Mouse (Mus musculus) left cerebral cortex, adult 2 months (tissue): Measurements from ENCODE around the gene Ezr. TPM values are rescaled to one million over a fixed set of nuclear protein-coding genes. Genes with fewer than 3 reads are reported as not detected.
"Not testable (repeated sequence)": the region's sequence is repeated elsewhere in the genome, so short reads cannot be mapped to it uniquely, and the experiment has no call there.

Source experiments
- DNase-seq, 2 experiments: peaks; one replicate each; pipeline ENCODE4 v3.0.0; 2021 to 2022; ENCODE audit warnings: low spot score in 2 of 2, mixed read lengths in 1 of 2; ENCODE audit errors: extremely low spot score in 1 of 2
- H3K27ac ChIP-seq: fragments of 200-600 bp; 2 replicates; pipeline ENCODE4 v1.8.1; 2022
- H3K4me3 ChIP-seq: fragments of 200-600 bp; 2 replicates; pipeline ENCODE4 v1.8.1; 2022
- CTCF ChIP-seq: fragments of 200-600 bp; IDR thresholded peaks from 2 replicates; pipeline ENCODE4 v1.8.1; 2022; ENCODE audit warnings: antibody characterized with exemption, mild to moderate bottlenecking, moderate library complexity
- intact Hi-C: fragments of 180-260 bp; cut with DNase I; formaldehyde crosslinking; loops from one replicate; pipeline ENCODE4 v1.15.1; 2025
- total RNA-seq, 2 experiments: library from RNA; stranded (reverse); gene quantifications; 2 replicates each; pipeline ENCODE4 v1.2.3; 2021

Ezr gene
- total RNA-seq, 2 experiments from 2014 or later = 50.3 to 51.5 TPM

- not testable (repeated sequence) for DNase-seq, H3K27ac ChIP-seq
These were observed 79.0 kb downstream of the Ezr start for GRCm38 (mm10) chr17:6703381-6704270.

DNA sequence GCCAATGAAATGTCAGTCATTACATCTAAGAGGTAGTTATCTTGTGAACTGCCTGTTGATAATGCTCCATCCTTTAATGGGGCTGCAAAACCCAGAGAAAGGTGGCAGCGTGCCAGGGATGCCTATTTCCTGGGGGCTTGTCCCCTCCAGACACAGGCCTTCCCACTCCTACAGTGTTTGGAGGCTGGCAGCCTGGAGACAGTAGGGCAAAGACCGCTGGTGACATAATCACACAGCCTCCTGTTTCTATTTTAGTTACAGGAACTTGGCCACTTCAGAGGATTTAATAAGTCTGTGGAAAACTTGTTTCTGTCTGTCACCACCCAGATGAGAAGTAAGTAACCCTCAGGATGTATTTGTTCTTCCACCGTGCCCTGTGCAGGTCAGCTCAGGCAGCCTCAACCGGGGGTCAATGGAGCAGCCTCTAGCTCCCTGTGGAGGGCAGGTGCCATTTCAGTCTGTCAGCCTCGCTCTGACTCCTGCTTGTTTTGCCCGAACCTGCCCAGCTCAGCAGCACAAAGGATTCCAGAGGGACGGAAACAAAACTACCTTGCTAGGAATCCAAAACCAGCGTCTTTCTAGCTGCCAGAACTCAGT is 79.9 kb downstream of the Ezr start:
- intact Hi-C loops, H3K4me3 ChIP-seq: not testable (repeated sequence)

More at GRCm38 (mm10) chr17:6703381-6704270, 79.0 kb downstream of the Ezr start:
- H3K4me3 ChIP-seq, intact Hi-C loops: not testable (repeated sequence)

DNA sequence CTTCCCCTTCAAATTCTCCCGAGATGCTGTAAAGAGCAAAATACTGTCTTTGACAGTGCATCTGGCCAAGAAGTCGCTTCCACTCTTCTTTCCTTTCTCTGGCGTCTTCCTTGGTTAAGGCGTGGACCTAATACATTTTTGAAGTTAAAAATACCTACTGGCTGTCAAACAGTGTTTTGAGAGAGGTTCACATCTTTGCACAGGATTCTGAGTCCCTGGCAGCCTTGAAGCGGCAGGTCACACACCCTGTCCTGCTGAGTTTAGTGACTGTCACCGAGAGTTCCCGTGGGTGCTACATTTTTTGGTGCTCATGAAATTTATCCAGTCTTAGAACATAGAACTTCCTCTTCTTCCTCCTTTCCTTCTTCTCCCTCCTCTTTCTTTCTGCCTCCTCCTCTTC is 82.5 kb downstream of the Ezr start:
- H3K27ac ChIP-seq, intact Hi-C loops, DNase-seq, H3K4me3 ChIP-seq: not testable (repeated sequence)

More for the DNA sequence above, 79.9 kb downstream of the Ezr start:
- not testable (repeated sequence) for H3K27ac ChIP-seq, DNase-seq

- H3K4me3 ChIP-seq, DNase-seq, intact Hi-C loops, H3K27ac ChIP-seq: not testable (repeated sequence)
These were observed 83.1 kb downstream of the Ezr start for GRCm38 (mm10) chr17:6699502-6699901.

GRCm38 (mm10) chr17:6697224-6697775 is 85.3 kb downstream of the Ezr start:
- peak; percentile 54 to 58 for DNase-seq
- TF ChIP-seq CTCF = peak; percentile 58
- H3K4me3 ChIP-seq, H3K27ac ChIP-seq, intact Hi-C loops: not testable (repeated sequence)

GRCm38 (mm10) chr17:6696521-6696920 is 86.1 kb downstream of the Ezr start:
- H3K27ac ChIP-seq, H3K4me3 ChIP-seq, DNase-seq, intact Hi-C loops: not testable (repeated sequence)

DNA sequence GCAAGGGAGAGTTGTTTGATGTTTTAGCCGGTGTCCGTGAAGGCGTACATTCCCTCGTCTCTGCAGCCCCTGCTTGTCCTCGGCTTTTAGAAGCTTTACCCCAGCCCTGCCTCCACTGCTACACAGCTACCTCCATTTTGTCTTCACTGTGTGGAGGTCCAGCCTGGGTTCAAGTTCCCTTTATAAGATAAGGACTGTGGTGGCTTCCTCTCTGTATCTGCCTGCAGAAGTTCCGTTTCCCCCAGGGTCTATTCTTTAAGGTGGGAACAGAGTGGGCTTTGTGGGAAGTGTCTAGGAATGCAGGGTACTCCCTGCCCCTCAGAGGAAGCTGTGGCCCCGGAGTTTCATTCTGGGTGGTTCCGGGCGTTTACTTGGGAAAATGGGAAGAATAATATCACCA is 86.9 kb downstream of the Ezr start:
- H3K27ac ChIP-seq, H3K4me3 ChIP-seq, DNase-seq, intact Hi-C loops: not testable (repeated sequence)

DNA sequence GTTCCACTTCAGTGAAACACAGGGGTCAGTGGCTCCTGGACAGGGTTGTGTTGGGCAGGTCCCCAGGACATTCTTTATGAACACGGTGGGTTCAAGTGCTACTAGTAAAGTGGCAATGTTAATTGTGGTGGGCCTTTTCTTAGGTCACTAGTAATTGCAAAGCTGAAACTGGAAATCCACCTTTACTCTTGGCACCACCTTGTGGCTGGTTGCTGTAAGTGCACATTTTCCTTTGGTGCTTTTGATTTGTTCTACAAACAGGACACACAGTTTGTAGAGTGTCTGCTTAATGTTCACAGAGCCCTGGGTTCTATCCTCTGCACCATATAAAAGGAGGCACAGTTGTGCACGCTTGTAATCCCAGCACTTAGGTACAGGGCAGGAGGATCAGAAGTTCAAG is 91.0 kb downstream of the Ezr start:
- intact Hi-C loops, H3K27ac ChIP-seq, H3K4me3 ChIP-seq: not testable (repeated sequence)
- peak; percentile 82 for TF ChIP-seq CTCF
- peak; percentile 87 to 95 for DNase-seq

GRCm38 (mm10) chr17:6689344-6689743 is 93.2 kb downstream of the Ezr start:
- DNase-seq, intact Hi-C loops: not testable (repeated sequence)

More at GRCm38 (mm10) chr17:6689344-6689743, 93.2 kb downstream of the Ezr start:
- not testable (repeated sequence) for H3K27ac ChIP-seq, H3K4me3 ChIP-seq

Other genes with a start within 250 kb of the Ezr start
- 10 to 100 TPM; 20.3 to 20.5 TPM for gene Dynlt1c, start 181.1 kb downstream of the Ezr start, total RNA-seq
- gene Dynlt1f, start 126.9 kb downstream of the Ezr start, total RNA-seq = 10 to 100 TPM; 26.8 to 29.7 TPM
- gene Sytl3, start 123.7 kb downstream of the Ezr start, total RNA-seq = under 1 TPM; 0.34 to 0.77 TPM
- gene Rsph3b, start 165.9 kb upstream of the Ezr start, total RNA-seq = 10 to 100 TPM; 28.1 to 28.5 TPM
- 10 to 100 TPM; 28.5 to 31.5 TPM for gene Tagap1, start 178.4 kb upstream of the Ezr start, total RNA-seq
- 10 to 100 TPM; 37.9 to 40.2 TPM for gene Rnaset2b, start 187.8 kb upstream of the Ezr start, total RNA-seq
- under 1 TPM in 1 of 2 experiments, not detected in 1; 0.45 TPM for gene Gm49721, start 196.1 kb upstream of the Ezr start, total RNA-seq
- gene Gm1604a, start 242.8 kb upstream of the Ezr start, total RNA-seq = 1 to 10 TPM; 1.8 to 1.9 TPM